Mouse (Mus musculus): ENCODE measurements around the gene Olfr43.

Gene Olfr43

DNA sequence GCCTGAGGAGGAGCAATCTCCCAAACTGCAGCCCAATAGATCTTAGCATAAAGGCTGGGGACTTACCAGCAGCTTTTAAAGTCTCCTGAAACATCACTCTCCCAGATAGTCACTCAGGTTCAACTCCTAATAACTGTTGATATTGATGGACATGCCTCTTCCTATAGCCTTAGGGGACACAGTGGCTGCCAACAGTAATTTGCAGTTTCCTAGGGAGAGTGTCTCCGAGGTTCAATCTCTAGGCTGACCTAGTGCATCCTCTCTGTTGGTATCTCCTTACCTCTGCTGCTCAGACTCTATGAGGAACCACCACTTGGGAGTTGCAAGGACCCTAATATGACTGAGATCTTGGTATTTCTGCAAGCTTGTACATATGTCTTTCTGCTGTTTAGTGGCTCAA lies at the start of gene Olfr43:
Gene Olfr43, minus strand, starts transcription at position 101 of the 400 bp plus-strand sequence.
- DNase-seq (ENCODE audit: low spot score): no peak

DNA sequence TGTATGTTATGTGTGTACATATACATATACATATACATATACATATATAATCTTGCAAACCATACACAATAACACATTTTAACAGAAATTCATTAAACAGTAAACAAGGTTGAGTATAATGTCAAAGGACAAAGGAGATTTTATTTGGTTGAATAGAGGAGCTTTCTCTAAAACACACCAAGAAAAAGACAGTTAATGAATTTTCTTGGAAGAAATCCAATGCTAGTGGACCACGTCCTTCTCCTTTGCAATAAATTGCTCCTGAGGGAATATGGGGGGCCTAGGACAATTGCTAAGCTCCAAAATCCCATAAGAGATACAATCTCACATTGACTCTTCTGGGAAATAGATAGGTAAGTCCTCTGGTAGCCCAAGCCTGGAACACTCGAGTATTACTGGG lies 48.3 kb upstream of the Olfr43 start, which contains the start of gene Olfr406:
Gene Olfr406, plus strand, starts transcription at position 301 of the 400 bp plus-strand sequence.
- DNase-seq (ENCODE audit: low spot score): no peak

DNA sequence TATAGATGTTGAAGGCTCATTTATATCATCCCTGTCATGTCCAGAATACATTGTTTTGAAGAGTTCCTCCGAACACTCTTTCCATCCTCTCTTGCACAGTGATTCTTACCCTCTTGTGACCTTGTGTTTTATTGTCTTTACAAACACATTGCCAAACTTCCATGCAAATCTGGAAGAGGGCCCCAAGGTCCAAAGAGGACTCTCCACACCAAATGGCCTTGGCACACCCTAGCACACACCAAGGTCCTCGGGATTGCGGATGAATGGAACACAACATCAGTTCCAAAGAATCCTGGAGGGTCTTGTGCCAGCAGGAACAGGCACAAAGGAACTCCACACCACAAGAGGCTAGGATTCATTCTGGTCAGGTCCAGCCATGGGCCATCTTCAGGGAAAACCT lies 30.0 kb upstream of the Olfr43 start:
- DNase-seq (ENCODE audit: low spot score): no peak

DNA sequence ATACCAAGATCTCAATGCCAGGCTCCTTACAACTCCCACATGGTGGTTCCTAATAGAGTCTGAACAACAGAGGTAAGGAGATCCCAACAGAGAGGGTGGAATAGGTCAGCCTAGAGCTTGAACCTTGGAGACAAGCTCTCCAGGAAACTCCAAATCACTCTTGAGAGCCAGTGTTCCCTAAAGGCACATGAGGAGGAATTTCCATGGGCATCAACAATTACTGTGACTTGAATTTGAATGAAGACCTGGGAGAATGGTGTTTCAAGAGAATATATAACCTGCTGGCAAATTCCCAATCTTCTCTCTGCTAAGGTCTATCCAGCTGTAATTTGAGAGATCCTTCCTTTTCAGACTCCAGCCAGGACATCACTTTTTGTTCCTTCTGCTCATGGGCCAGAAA lies 25.2 kb downstream of the Olfr43 start, which contains the start of gene Olfr403:
Gene Olfr403, plus strand, starts transcription at position 301 of the 400 bp plus-strand sequence.
- DNase-seq (ENCODE audit: low spot score): no peak

- DNase-seq (ENCODE audit: low spot score): no peak
These were observed 27.4 kb downstream of the Olfr43 start for GRCm38 (mm10) chr11:74183745-74184144.

DNA sequence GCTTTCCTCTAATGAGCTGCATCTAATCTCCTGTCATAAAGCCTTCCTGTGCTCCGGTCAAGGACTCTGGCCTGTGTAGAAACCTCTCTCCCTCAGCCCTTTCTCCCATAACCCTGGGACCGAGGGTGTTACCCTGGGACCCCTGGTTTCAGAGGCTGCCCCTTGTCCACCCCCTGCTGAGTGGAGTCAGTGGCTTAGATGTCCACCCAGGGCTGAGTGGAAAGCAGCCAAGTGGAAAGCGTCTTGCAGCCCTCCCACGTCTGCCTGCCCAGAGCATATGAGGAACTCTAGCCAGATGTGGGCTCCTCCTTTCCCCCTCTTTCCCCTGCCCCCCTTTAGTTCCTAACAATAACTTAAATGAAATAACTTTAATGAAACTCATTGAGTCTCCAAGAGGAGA lies 28.0 kb downstream of the Olfr43 start:
- no peak for DNase-seq (ENCODE audit: low spot score)

DNA sequence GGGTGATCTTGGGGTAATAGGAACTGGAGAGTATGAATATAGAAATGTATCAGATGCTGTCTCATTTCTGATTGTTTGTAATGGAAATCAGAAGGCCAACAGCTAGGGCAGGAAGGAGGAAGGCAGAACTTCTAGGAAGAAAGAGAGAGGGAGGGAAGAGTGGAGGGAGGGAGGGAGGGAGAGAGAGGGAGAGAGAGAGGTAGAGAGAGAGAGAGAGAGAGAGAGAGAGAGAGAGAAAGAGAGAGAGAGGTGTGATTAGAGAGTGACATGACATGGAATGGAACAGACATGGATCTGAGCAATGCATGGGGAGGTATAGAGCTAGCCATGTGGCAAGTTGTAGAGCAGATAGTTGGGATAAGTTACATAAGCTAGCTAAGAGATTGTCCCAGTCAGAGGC lies 42.4 kb downstream of the Olfr43 start:
- no peak for DNase-seq (ENCODE audit: low spot score)

All from testis, postnatal 10 days (tissue).